Mouse (Mus musculus) heart, adult 18-20 months (tissue): ENCODE results near the gene Atp13a5. TPM values are rescaled to one million over a fixed set of nuclear protein-coding genes. Genes with fewer than 3 reads are reported as not detected.
A peak's percentile ranks its signal among the peaks of the same experiment; 100 is the strongest.

Source experiments
- DNase-seq, 2 experiments: peaks; one replicate each; pipeline ENCODE4 v3.0.0; 2021 to 2022; ENCODE audit warnings: mixed read lengths in 1 of 2
- total RNA-seq, 2 experiments: library from RNA; stranded (reverse); gene quantifications; 2 replicates each; pipeline ENCODE4 v1.2.3; 2021

Gene Atp13a5
- total RNA-seq, 2 experiments from 2014 or later = 0.08 TPM; not detected in 1

- DNase-seq = no peak
Measured at GRCm38 (mm10) chr16:29205581-29205980, 173.0 kb downstream of the Atp13a5 start.

- DNase-seq = no peak
Measured at GRCm38 (mm10) chr16:29204875-29205274, 173.7 kb downstream of the Atp13a5 start.

GRCm38 (mm10) chr16:29201146-29201545 is 177.4 kb downstream of the Atp13a5 start:
- no peak for DNase-seq

GRCm38 (mm10) chr16:29198461-29198860 is 180.1 kb downstream of the Atp13a5 start:
- peak; percentile 32 to 34 for DNase-seq

- DNase-seq = no peak
Measured at GRCm38 (mm10) chr16:29195156-29195555, 183.4 kb downstream of the Atp13a5 start.

- DNase-seq = no peak
Measured at GRCm38 (mm10) chr16:29193981-29194380, 184.6 kb downstream of the Atp13a5 start.

GRCm38 (mm10) chr16:29192911-29193310 is 185.6 kb downstream of the Atp13a5 start:
- DNase-seq = no peak

Other genes starting within 250 kb of the Atp13a5 start
- 10 to 100 TPM; 30.1 to 30.2 TPM for gene Hrasls, start 169.0 kb downstream of the Atp13a5 start, total RNA-seq
- not detected for gene Atp13a4, start 166.1 kb upstream of the Atp13a5 start, total RNA-seq
- 100 to 1,000 TPM; 169 to 173 TPM for gene Opa1, start 200.6 kb upstream of the Atp13a5 start, total RNA-seq